Mouse (Mus musculus) C2C12 (cell line): Measurements from ENCODE around the gene Lpar2.

Experiments
- CEBPB ChIP-seq: IDR thresholded peaks from one replicate; pipeline ENCODE4 v1.6.1; 2011; ENCODE audit warnings: low read depth, mild to moderate bottlenecking, control low read depth, moderate library complexity
- CTCF ChIP-seq: IDR thresholded peaks from one replicate; pipeline ENCODE4 v1.5.1; 2011; ENCODE audit not compliant: control insufficient read depth, insufficient read depth, insufficient read length
- FOSL1 ChIP-seq: IDR thresholded peaks from one replicate; pipeline ENCODE4 v1.8.0; 2011; ENCODE audit warnings: mild to moderate bottlenecking, low read length; ENCODE audit not compliant: poor library complexity, insufficient read depth, severe bottlenecking
- MAX ChIP-seq: IDR thresholded peaks from one replicate; pipeline ENCODE4 v1.6.1; 2011; ENCODE audit warnings: mild to moderate bottlenecking, control low read depth
- MYOD1 ChIP-seq: IDR thresholded peaks from one replicate; pipeline ENCODE4 v1.6.1; 2011; ENCODE audit warnings: low read depth; ENCODE audit not compliant: control insufficient read depth, insufficient read length
- MYOG ChIP-seq: IDR thresholded peaks from one replicate; pipeline ENCODE4 v1.6.1; 2011; ENCODE audit not compliant: control insufficient read depth, insufficient read length; ENCODE audit errors: extremely low read depth
- USF1 ChIP-seq: IDR thresholded peaks from one replicate; pipeline ENCODE4 v1.6.1; 2011; ENCODE audit warnings: low read depth, mild to moderate bottlenecking, control low read depth, moderate library complexity

GRCm38 (mm10) chr8:69789731-69790130 lies 32.5 kb upstream of the Lpar2 start:
- no peak for TF ChIP-seq MAX
- TF ChIP-seq CTCF = no peak
- TF ChIP-seq USF1 = no peak
- no peak for TF ChIP-seq MYOD1
- no peak for TF ChIP-seq MYOG
- no peak for TF ChIP-seq CEBPB
- TF ChIP-seq FOSL1 = no peak
